Mouse (Mus musculus) stomach, postnatal 0 days (tissue): ENCODE data around the gene Jmjd6.

Source experiments
- CTCF ChIP-seq: IDR thresholded peaks from 2 replicates; pipeline ENCODE4 v1.5.1; 2016; ENCODE audit warnings: antibody characterized with exemption, low read depth, mild to moderate bottlenecking, moderate library complexity
- EP300 ChIP-seq: optimal IDR thresholded peaks from 2 replicates; pipeline ENCODE3; 2016; ENCODE audit warnings: antibody characterized with exemption

DNA sequence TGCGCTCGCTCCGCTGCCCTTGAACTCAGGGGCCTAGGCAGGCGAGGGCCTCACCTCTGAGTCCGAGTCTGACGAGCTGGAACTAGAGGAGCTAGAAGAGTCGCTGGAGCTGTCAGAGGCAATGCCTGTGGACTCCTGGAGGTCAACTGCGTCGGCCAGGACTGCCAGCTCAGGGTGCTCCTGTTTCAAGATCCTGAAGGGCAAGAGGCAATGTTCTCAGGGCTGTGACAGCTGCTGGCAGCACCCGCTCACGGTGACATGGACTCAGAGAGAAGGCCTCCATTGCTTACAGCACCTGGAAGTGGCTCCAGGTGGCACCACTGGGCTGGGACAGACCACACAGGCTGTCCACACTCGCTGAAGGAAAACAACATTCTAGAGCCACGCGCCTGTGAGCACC lies 4.3 kb downstream of the Jmjd6 start:
- TF ChIP-seq CTCF (peak; percentile 32), EP300 (no peak)
